Mouse (Mus musculus) G1E (cell line): Measurements from ENCODE around the gene Mybbp1a.

Experiments used
- CTCF ChIP-seq: IDR thresholded peaks from 2 replicates; pipeline ENCODE4 v1.5.1; 2012; ENCODE audit warnings: low read depth, low read length, inconsistent platforms, mixed read lengths
- GATA1 ChIP-seq: IDR thresholded peaks from 2 replicates; pipeline ENCODE4 v1.6.1; 2012; ENCODE audit warnings: borderline replicate concordance, low read length, inconsistent platforms, mixed read lengths
- TAL1 ChIP-seq: conservative IDR thresholded peaks from 2 replicates; pipeline ENCODE4 v1.6.1; 2012; ENCODE audit warnings: low read depth, low read length, inconsistent platforms, mixed read lengths

- TF ChIP-seq GATA1: no peak
- TF ChIP-seq CTCF: no peak
- peak; percentile 92 for TF ChIP-seq TAL1
Observed at GRCm38 (mm10) chr11:72475408-72475807, 34.3 kb downstream of the Mybbp1a start.
